19 mouse cellular contexts compared by ENCODE assay signal in the genomic region with DNA sequence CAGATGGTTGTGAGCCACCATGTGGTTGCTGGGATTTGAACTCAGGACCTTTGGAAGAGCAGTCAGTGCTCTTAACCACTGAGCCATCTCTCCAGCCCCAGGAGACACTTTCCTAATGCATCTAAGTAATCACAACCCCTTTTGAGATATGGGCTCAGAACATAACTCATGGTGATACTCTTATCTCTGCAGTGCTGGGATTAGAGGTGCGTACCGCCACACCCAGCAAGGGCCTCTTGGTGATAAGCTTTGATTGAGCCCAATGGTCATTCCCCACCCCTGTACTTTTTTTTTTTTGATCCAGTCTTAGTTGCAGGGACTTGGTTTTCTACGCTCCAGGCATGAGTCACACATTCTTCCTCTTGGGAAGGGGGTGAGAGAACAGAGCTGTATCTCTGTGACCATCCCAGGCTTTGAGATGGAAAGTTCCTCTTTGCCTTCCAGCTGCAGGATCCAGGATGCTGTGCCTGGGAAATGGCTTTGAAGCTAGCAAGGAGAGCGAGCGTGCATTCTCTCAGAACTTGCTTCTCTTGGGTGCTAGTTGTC. TPM values are rescaled to one million over a fixed set of nuclear protein-coding genes. Genes with fewer than 3 reads are reported as not detected.
DNase-seq lines count a peak whose midpoint lies in the region; ATAC-seq and TF ChIP-seq lines count a peak whose summit lies in the region.
"Had no signal": no experiment of that assay in that cellular context is flagged by ENCODE, and none has a peak within 500 bp of the region (broad histone marks: within the 10 kb centered on the region; RNA-seq: fewer than 3 reads in every experiment).

No protein-coding gene starts in this region.

- no peaks in the 10 kb centered on the region for H3K9me3 ChIP-seq in heart, embryonic 13.5 days
- no peaks in the 10 kb centered on the region for H3K9me3 ChIP-seq in intestine, embryonic 15.5 days
- no peaks in the 10 kb centered on the region for H3K9me3 ChIP-seq in stomach, embryonic 14.5 days (ENCODE audit: control insufficient read depth, low read depth, low read length)
- no peaks in the 10 kb centered on the region for H3K9me3 ChIP-seq in kidney, embryonic 16.5 days (ENCODE audit: low read length)
- H3K9me3 ChIP-seq: forebrain, embryonic 12.5 days; heart, embryonic 15.5 days; hindbrain, embryonic 13.5 days had no signal

- peaks cover 21% of the 10 kb centered on the region for H3K4me1 ChIP-seq in heart, embryonic 13.5 days
- peaks cover 2% of the 10 kb centered on the region; the same call in 1 of the 2 replicates for H3K4me1 ChIP-seq in intestine, embryonic 15.5 days (replicated peaks)
- no peaks in the 10 kb centered on the region for H3K4me1 ChIP-seq in stomach, embryonic 14.5 days (ENCODE audit: control insufficient read depth, insufficient read depth, low read length)
- H3K4me1 ChIP-seq in lung, adult 2 months (ENCODE audit: control insufficient read depth, insufficient read depth, low read length) = peaks cover 3% of the 10 kb centered on the region; the same call in 1 of the 2 replicates
- H3K4me1 ChIP-seq in kidney, embryonic 16.5 days (ENCODE audit: insufficient read depth, low read length) = peaks cover 10% of the 10 kb centered on the region; the same call in 1 of the 2 replicates
- H3K4me1 ChIP-seq: embryonic facial prominence, embryonic 13.5 days; hindbrain, embryonic 13.5 days had no signal

- no peak for TF ChIP-seq POLR2A in lung, adult 2 months (IDR thresholded peaks at IDR 0.05; ENCODE audit: borderline replicate concordance, extremely low read depth, low read depth, low read length)

- DNase-seq in heart, adult 9 months (ENCODE audit: low spot score in 2 of 2) = no peak
- no peak for DNase-seq in lung, adult 2 months
- no peak for DNase-seq in spleen, postnatal 4 days (ENCODE audit: low spot score in 2 of 2)
- no peak for DNase-seq in cerebellum, adult 9-11 months
- DNase-seq: adrenal gland, postnatal 10 days; cerebellum, adult 11-12 months; cerebellum, adult 9-10 months; cerebellum, postnatal 36 days; forebrain, postnatal 0 days; gastrocnemius, postnatal 14 days; heart, postnatal 14 days had no signal

- no peak for ATAC-seq in heart, embryonic 13.5 days (ENCODE audit: extremely low read depth, insufficient number of reproducible peaks, low FRiP score, low TSS enrichment)
- ATAC-seq in intestine, embryonic 15.5 days = peak; percentile 76
- 0 out of 2 replicates have a peak, but pooled peaks have one; percentile 18 for ATAC-seq in stomach, embryonic 14.5 days (ENCODE audit: insufficient number of reproducible peaks, insufficient read depth, low FRiP score, low read depth)
- ATAC-seq in kidney, embryonic 16.5 days (ENCODE audit: low FRiP score, low TSS enrichment) = no peak
- ATAC-seq: forebrain, postnatal 0 days had no signal

- no peak for TF ChIP-seq CTCF in lung, adult 2 months (IDR thresholded peaks at IDR 0.05; ENCODE audit: insufficient read depth, low read length)

- H3K4me2 ChIP-seq in heart, embryonic 13.5 days = no peak overlapping the region
- no peak overlapping the region; the same call in 1 of the 2 replicates for H3K4me2 ChIP-seq in intestine, embryonic 15.5 days (replicated peaks)
- no peak overlapping the region for H3K4me2 ChIP-seq in stomach, embryonic 14.5 days (replicated peaks; ENCODE audit: low read depth, low read length)
- no peak overlapping the region for H3K4me2 ChIP-seq in kidney, embryonic 16.5 days (replicated peaks; ENCODE audit: low read depth, low read length)
- H3K4me2 ChIP-seq: embryonic facial prominence, embryonic 13.5 days; forebrain, embryonic 12.5 days; heart, embryonic 15.5 days; hindbrain, embryonic 13.5 days had no signal

- H3K27ac ChIP-seq in heart, embryonic 13.5 days (replicated peaks) = 0 out of 2 replicates have a peak overlapping the region, but pooled peaks have one; percentile 12
- H3K27ac ChIP-seq in intestine, embryonic 15.5 days = peak overlapping the region; percentile 56
- no peak overlapping the region for H3K27ac ChIP-seq in stomach, embryonic 14.5 days (ENCODE audit: low read length)
- no peak overlapping the region for H3K27ac ChIP-seq in kidney, embryonic 16.5 days (ENCODE audit: low read length)
- H3K27ac ChIP-seq: embryonic facial prominence, embryonic 13.5 days; forebrain, embryonic 12.5 days; heart, embryonic 15.5 days; hindbrain, embryonic 13.5 days had no signal

- 49% methylated on average over 5 of the region's 5 CpGs for whole genome bisulfite sequencing in heart, embryonic 13.5 days
- WGBS in intestine, embryonic 15.5 days = 64% methylated on average over 5 of the region's 5 CpGs
- WGBS in stomach, embryonic 14.5 days = 84% methylated on average over 5 of the region's 5 CpGs
- WGBS in lung, adult 2 months = 82% methylated on average over 5 of the region's 5 CpGs
- 96% methylated on average over 5 of the region's 5 CpGs for WGBS in kidney, embryonic 16.5 days

- no peak overlapping the region for H3K4me3 ChIP-seq in heart, embryonic 13.5 days
- H3K4me3 ChIP-seq in intestine, embryonic 15.5 days (replicated peaks) = 0 out of 2 replicates have a peak overlapping the region, but pooled peaks have one; percentile 4
- H3K4me3 ChIP-seq in stomach, embryonic 14.5 days (ENCODE audit: low read depth, low read length) = no peak overlapping the region
- H3K4me3 ChIP-seq in lung, adult 2 months (replicated peaks; ENCODE audit: extremely low read depth, low read depth, low read length) = no peak overlapping the region
- no peak overlapping the region for H3K4me3 ChIP-seq in kidney, embryonic 16.5 days (ENCODE audit: low read length)
- H3K4me3 ChIP-seq: embryonic facial prominence, embryonic 13.5 days; forebrain, embryonic 12.5 days; heart, embryonic 15.5 days; hindbrain, embryonic 13.5 days had no signal

- no peaks in the 10 kb centered on the region for H3K36me3 ChIP-seq in heart, embryonic 13.5 days
- H3K36me3 ChIP-seq in intestine, embryonic 15.5 days = no peaks in the 10 kb centered on the region
- H3K36me3 ChIP-seq in stomach, embryonic 14.5 days (ENCODE audit: control insufficient read depth, insufficient read depth, low read length) = no peaks in the 10 kb centered on the region
- no peaks in the 10 kb centered on the region for H3K36me3 ChIP-seq in kidney, embryonic 16.5 days (ENCODE audit: insufficient read depth, low read length)
- H3K36me3 ChIP-seq: embryonic facial prominence, embryonic 13.5 days; forebrain, embryonic 12.5 days; heart, embryonic 15.5 days; hindbrain, embryonic 13.5 days had no signal

- H3K9ac ChIP-seq in heart, embryonic 13.5 days = no peak overlapping the region
- no peak overlapping the region for H3K9ac ChIP-seq in intestine, embryonic 15.5 days
- no peak overlapping the region for H3K9ac ChIP-seq in stomach, embryonic 14.5 days (replicated peaks; ENCODE audit: low read depth, low read length)
- H3K9ac ChIP-seq in kidney, embryonic 16.5 days (replicated peaks; ENCODE audit: low read length) = no peak overlapping the region
- H3K9ac ChIP-seq: embryonic facial prominence, embryonic 13.5 days; forebrain, embryonic 12.5 days; forebrain, postnatal 0 days; heart, embryonic 15.5 days; hindbrain, embryonic 13.5 days had no signal

- no peaks in the 10 kb centered on the region for H3K27me3 ChIP-seq in heart, embryonic 13.5 days (replicated peaks)
- no peaks in the 10 kb centered on the region for H3K27me3 ChIP-seq in intestine, embryonic 15.5 days (replicated peaks)
- no peaks in the 10 kb centered on the region for H3K27me3 ChIP-seq in stomach, embryonic 14.5 days (ENCODE audit: control insufficient read depth, insufficient read depth, low read length)
- no peaks in the 10 kb centered on the region for H3K27me3 ChIP-seq in kidney, embryonic 16.5 days (ENCODE audit: insufficient read depth, low read length)
- H3K27me3 ChIP-seq: embryonic facial prominence, embryonic 13.5 days; forebrain, embryonic 12.5 days; heart, embryonic 15.5 days; hindbrain, embryonic 13.5 days had no signal

RNA-seq across cellular contexts. Expression of a gene that starts 10.9 kb away (rescaled TPM):
- 5.3 and 6.0 TPM in 2 replicates for polyA plus RNA-seq in heart, embryonic 13.5 days (2015; fragmentation: Nextera tagmentation; extraction: Ambion mirVana)
- polyA plus RNA-seq in intestine, embryonic 15.5 days (2015; fragmentation: Nextera tagmentation; extraction: Ambion mirVana) = 73.2 and 74.7 TPM in 2 replicates
- 24.1 and 24.9 TPM in 2 replicates for polyA plus RNA-seq in stomach, embryonic 14.5 days (2014; fragmentation: Nextera tagmentation; extraction: Ambion mirVana)
- polyA plus RNA-seq in lung, adult 2 months (2012; rRNA removed) = 7.5 and 11.0 TPM in 2 replicates
- polyA plus RNA-seq in kidney, embryonic 16.5 days (2015; fragmentation: Nextera tagmentation; extraction: Ambion mirVana) = 16.3 TPM in 2 replicates

RNA-seq across cellular contexts. Expression of a gene that starts 26.6 kb away (rescaled TPM):
- polyA plus RNA-seq in heart, embryonic 13.5 days (2015; fragmentation: Nextera tagmentation; extraction: Ambion mirVana) = 11.0 and 11.4 TPM in 2 replicates
- polyA plus RNA-seq in intestine, embryonic 15.5 days (2015; fragmentation: Nextera tagmentation; extraction: Ambion mirVana) = 14.8 and 14.9 TPM in 2 replicates
- 17.3 TPM in 2 replicates for polyA plus RNA-seq in stomach, embryonic 14.5 days (2014; fragmentation: Nextera tagmentation; extraction: Ambion mirVana)
- polyA plus RNA-seq in lung, adult 2 months (2012; rRNA removed) = 4.9 and 5.7 TPM in 2 replicates
- 19.6 and 19.9 TPM in 2 replicates for polyA plus RNA-seq in kidney, embryonic 16.5 days (2015; fragmentation: Nextera tagmentation; extraction: Ambion mirVana)

RNA-seq across cellular contexts. Expression of a gene that starts 51.8 kb away (rescaled TPM):
- 13.3 and 14.0 TPM in 2 replicates for polyA plus RNA-seq in heart, embryonic 13.5 days (2015; fragmentation: Nextera tagmentation; extraction: Ambion mirVana)
- 22.0 and 22.7 TPM in 2 replicates for polyA plus RNA-seq in intestine, embryonic 15.5 days (2015; fragmentation: Nextera tagmentation; extraction: Ambion mirVana)
- 14.4 and 16.4 TPM in 2 replicates for polyA plus RNA-seq in stomach, embryonic 14.5 days (2014; fragmentation: Nextera tagmentation; extraction: Ambion mirVana)
- polyA plus RNA-seq in lung, adult 2 months (2012; rRNA removed) = 2.7 and 4.0 TPM in 2 replicates
- polyA plus RNA-seq in kidney, embryonic 16.5 days (2015; fragmentation: Nextera tagmentation; extraction: Ambion mirVana) = 16.9 and 17.8 TPM in 2 replicates

RNA-seq across cellular contexts. Expression of a gene that starts 52.0 kb away (rescaled TPM):
- polyA plus RNA-seq in heart, embryonic 13.5 days (2015; fragmentation: Nextera tagmentation; extraction: Ambion mirVana) = 37.3 and 39.2 TPM in 2 replicates
- 43.2 and 45.8 TPM in 2 replicates for polyA plus RNA-seq in intestine, embryonic 15.5 days (2015; fragmentation: Nextera tagmentation; extraction: Ambion mirVana)
- 39.6 and 46.6 TPM in 2 replicates for polyA plus RNA-seq in stomach, embryonic 14.5 days (2014; fragmentation: Nextera tagmentation; extraction: Ambion mirVana)
- 9.0 and 15.6 TPM in 2 replicates for polyA plus RNA-seq in lung, adult 2 months (2012; rRNA removed)
- polyA plus RNA-seq in kidney, embryonic 16.5 days (2015; fragmentation: Nextera tagmentation; extraction: Ambion mirVana) = 63.7 and 73.2 TPM in 2 replicates

Comparison
In these comparisons a context has a peak if more than half of its experiments do, and no peak if none do; other contexts are left out.
1. ATAC-seq: peak in intestine, embryonic 15.5 days (single experiment) and stomach, embryonic 14.5 days (single experiment); none in heart, embryonic 13.5 days (single experiment) and kidney, embryonic 16.5 days (single experiment).
2. H3K27ac ChIP-seq: peak in heart, embryonic 13.5 days (single experiment) and intestine, embryonic 15.5 days (single experiment); none in stomach, embryonic 14.5 days (single experiment) and kidney, embryonic 16.5 days (single experiment).